Mouse (Mus musculus): ENCODE measurements around the gene Msi2.

Msi2 gene

DNA sequence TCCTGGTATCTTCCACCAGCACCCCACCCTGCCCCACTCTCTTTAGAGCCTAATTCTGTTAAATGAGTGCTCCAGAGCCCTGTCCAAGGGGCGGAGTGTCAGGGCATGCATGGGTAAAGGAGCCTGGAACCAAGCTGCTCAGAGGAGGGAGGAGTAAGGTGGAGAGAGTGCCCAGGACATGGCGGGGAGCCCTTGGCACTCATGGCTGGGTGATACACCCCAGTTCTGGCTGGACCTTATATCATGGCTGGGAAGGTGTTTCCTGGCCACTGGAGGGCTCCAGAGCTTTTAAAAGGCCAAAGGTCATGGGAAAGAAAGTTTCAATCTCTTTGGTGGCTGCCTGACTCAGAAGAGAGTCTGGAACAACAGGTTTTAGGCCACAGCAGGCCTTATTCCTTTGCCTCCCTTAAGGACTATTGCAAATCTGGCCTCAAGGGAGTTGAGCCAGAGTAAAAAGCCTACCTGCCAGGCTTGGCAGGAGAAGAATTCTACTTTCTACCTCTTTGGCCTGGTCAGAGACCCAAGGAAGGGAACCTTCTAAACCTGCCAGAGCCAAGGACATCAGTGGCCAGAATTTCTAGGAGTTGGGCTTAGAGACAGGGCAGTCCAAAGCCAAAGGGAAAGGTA is 352.3 kb downstream of the Msi2 start:
- no peak for DNase-seq (ENCODE audit: low spot score)

DNA sequence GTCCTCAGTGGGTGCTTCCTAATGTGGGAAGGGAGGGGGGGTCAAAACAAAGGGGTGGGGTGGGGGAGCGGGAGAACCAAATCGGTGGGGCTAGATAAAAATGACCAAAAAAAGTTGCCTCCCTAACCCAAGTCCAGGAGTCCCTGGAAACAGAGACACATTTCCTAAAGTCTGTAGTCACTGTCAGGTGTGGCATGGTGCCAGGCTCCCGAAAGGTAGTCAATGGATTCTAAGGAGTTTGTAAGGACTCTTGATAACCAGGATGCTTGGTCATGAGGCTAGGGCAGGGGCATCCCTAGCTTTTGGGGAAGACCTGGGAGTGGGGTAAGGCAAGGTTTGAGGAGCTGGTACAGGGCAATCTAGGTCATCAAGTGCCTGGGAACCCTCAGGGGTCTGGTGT is 354.1 kb downstream of the Msi2 start:
- no peak for DNase-seq (ENCODE audit: low spot score)

DNA sequence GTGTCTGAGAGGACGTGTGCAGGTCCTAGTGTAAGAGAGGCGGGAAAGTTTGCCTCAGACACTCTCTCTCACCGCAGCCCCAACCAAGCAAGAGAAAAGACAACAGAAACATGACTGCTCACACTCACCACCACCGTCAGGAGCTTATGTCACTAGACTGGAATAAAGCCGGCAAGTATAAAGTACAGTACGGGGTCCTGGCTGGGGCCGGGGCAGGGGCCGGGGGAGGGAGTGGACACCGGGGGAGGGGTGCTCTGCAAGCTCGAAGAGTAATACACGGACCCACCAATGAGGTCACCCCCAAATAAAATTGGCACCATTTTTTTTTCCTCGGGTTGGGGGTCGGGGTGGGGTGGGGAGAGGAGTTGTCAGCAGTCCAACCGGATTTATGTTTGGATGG is 354.8 kb downstream of the Msi2 start:
- no peak for DNase-seq (ENCODE audit: low spot score)

GRCm38 (mm10) chr11:88359736-88360135 is 358.6 kb downstream of the Msi2 start:
- DNase-seq (ENCODE audit: low spot score) = no peak

GRCm38 (mm10) chr11:88357325-88357724 is 361.0 kb downstream of the Msi2 start:
- DNase-seq (ENCODE audit: low spot score) = no peak

- peak; percentile 79 for DNase-seq (ENCODE audit: low spot score)
Measured at GRCm38 (mm10) chr11:88356598-88357290, 361.6 kb downstream of the Msi2 start.

DNA sequence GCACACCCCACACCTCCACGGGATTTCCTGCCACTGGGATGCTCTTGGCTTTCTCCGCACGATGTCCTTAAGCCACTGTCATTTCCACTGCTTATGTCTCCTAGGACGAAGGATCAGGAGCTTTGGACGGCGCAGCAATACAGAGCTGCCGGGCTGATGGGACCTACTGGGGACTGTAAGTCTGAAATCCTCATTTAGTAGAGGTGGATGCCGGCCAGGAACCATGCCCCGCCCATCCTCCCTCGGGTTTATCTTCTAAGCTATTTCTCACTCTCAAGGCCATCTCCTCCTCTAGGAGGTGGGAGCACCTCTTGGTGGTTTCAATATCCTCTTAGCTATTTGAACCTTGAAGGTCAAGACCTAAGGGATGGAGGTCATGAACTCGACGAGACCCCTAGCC is 362.3 kb downstream of the Msi2 start:
- no peak for DNase-seq (ENCODE audit: low spot score)

GRCm38 (mm10) chr11:88354771-88355170 is 363.5 kb downstream of the Msi2 start:
- no peak for DNase-seq (ENCODE audit: low spot score)

DNA sequence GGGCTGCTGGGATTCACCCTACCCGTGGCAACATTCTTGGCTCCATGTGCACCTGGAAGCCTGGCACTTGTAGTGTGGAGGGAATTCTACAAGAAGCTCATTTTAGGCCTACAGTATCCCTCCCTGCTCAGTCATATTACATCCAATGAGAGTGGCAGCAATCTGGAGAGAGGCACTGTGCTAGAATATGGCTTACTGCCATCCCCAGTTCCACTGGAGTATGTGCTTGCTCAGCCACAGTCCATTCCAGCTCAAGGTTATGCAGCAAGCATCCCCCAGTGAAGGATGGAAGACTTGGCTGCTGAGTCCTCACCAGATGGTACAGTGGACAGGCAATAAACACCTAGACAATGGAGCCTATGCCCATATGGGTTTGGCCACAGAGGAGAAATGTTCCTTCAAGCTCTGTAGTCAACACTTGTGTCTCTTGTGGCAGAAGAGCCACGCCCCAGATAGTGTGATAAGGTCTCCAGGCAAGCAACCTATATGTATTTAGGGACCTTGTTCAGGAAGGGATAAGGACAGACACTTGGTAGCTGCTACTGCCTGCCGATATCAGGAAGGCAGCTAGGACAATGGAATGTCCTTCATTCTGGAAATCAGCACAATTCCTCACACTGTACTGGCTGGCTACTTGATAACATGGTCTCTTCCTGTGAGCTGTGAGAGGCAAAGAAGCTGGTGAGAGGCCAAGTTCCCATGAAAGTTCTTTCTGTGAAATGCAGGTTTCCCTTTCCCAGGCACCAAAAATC is 366.4 kb downstream of the Msi2 start:
- no peak for DNase-seq (ENCODE audit: low spot score)

DNA sequence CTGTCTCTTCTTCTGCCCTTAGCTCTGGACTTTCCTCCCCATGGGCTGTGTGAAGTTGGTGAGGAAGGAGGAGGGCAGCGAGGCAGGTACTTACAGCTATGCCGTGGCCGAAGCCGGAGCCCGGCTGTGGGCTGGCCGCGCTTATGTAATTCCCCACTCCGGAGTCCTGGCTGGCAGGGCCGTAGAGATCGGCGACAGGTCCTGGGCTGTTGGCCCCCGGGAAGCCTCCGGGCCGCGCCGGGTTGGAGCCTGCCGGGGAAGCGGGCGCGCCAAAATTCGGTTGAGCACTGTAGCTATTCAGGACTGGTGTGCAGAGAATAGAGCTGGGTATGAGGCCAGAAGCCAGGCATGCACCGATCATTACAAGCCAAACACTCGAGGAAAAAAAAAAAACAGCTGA is 369.6 kb downstream of the Msi2 start:
- peak; percentile 27 for DNase-seq (ENCODE audit: low spot score)

- no peak for DNase-seq (ENCODE audit: low spot score)
Measured at GRCm38 (mm10) chr11:88348056-88348455, 370.3 kb downstream of the Msi2 start.

- no peak for DNase-seq (ENCODE audit: low spot score)
Measured at GRCm38 (mm10) chr11:88346066-88346465, 372.2 kb downstream of the Msi2 start.

- DNase-seq (ENCODE audit: low spot score) = no peak
Measured at GRCm38 (mm10) chr11:88337926-88338325, 380.4 kb downstream of the Msi2 start.

DNA sequence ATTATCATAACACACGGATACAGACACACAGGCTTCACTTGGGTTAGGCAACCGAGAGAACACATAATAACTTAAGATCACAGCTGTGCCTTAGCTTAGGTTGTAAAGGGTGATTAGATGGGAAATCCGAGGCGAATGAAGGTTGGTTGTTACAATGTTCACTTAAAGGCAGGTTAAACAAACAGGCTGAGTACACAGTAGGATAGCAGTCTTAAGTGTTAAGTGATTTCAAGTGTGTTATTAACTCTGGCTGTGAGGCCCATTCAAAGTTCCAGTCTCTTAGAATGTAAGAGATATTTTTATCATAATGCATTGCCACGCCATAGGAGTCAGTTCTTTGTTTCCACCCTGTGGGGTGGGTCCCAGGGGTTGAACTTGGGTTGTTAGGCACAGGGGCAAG is 383.4 kb downstream of the Msi2 start:
- no peak for DNase-seq (ENCODE audit: low spot score)

DNA sequence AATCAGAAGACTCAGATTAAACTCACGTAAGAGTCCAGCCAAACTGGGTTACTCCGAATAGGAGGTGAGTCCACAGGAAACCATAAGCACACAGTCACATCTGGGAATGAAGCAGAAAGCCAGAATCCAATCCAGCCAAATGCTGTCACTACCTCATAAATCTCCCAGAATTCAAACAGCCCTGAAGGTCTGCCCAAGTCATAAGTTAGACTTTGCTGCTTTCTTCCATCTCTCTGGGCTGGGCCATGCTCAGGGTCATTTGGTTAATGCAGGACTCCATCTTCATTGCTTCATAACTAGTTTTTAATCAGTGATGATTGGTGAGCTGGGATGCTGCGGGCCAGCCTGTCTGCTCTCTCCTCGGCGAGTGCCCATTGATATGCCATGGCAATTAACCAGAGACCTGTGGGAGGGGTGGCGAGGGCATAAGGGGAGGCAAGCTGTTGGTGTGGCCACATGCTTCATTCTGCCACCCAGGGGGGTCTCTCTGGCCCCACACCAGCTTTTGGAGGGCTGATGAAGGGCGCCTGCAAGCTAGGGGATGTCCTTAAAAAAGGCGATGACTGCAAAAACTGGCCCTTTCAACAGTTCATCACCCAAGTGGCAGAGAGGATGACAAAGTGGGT is 385.9 kb downstream of the Msi2 start:
- no peak for DNase-seq (ENCODE audit: low spot score)

DNA sequence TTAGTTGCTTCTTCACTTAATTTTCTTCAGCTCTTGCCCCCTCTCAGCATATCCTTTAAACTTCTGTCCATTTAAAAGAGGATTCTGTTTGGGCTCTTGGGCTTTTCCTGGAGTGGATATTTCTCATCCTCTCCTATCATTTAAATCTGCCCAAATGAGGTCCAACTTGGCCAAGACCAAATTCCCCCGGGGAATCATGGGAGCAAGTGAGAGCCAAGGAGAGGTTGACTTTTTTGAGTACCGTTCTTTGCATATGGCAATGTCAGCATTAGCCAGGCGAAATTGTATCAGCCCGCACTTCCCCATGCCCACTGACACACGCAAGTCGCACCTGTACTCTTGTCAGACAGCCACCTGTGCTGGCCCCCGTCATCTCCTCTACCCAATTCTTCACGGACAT is 386.6 kb downstream of the Msi2 start:
- no peak for DNase-seq (ENCODE audit: low spot score)

GRCm38 (mm10) chr11:88330799-88331198 is 387.5 kb downstream of the Msi2 start:
- no peak for DNase-seq (ENCODE audit: low spot score)

DNA sequence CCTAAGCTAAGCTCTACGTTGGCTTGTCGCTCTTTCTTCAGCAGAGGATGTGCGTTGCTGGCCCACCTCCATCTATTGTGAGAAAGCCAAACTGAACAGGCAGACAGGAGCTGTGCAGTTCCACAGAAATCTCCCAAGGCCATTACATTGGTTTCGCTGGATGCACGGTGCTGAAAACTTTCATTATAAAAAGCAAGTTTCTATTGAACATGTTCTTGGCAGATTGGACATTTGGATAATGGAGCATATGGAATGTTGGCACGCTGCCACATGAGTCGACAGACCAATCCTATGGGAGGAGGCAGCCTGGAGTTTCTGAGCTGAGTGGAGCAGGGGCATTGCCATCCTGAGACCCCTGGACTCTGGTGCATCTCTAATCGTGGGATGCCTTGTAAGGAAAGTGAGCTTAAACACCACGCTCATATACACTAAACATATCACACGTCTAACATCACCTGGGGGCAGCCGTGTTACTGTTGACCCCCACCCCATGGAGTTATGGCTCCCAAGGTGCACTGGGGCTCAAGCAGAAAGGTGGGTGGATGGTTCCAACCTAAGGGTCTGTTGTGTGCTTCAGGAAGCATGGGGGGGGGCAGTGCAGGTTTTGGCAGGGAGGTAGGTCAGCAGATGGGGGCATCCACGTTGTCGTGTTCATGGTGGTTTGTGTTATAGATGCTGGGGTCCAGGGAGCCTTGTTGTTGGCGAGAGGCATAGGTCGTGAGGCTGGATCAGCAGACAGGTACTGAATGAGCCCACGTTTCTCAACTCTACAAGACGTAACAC is 389.3 kb downstream of the Msi2 start:
- no peak for DNase-seq (ENCODE audit: low spot score)

DNA sequence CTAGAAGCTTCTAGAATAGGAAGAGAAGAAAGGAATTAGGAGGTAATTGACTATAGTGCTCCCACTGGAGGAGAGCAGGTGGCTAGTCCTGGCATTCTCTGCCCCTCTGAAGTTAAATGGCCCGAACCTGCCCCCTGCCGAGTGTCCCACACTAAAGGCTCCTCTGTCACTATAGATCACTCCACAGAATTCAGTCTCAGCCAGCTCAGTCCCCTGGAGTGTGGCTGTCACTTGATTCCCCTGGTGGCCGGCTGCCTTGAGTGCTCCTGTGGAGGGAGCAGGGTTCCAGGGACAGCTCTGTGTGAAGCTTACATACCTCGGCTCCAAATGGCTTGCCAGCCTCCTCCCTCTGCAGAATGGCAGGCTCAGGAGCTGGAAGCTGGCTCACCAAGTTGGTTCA is 391.3 kb downstream of the Msi2 start:
- DNase-seq (ENCODE audit: low spot score) = no peak

DNA sequence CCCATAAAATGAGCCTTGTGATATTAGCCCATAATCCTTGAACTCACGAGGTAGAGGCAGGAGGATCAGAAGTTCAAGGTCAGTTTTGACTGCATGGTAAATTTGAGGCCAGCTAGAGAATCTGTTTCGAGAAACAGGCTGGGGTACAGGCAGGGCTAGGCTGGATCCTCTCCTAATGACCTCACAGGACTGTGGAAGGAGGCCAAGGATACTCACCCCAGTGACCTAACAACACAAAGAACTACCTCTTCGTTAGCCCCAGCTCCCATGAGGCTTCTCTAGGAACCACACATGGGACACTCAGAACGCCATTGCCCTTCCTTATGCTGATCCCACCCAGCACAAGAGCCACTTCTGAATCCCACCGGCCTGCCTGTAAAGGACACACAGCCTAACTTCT is 399.5 kb downstream of the Msi2 start:
- no peak for DNase-seq (ENCODE audit: low spot score)

- no peak for DNase-seq (ENCODE audit: low spot score)
Measured at GRCm38 (mm10) chr11:88315393-88315792, 402.9 kb downstream of the Msi2 start.

GRCm38 (mm10) chr11:88314471-88314870 is 403.8 kb downstream of the Msi2 start:
- DNase-seq (ENCODE audit: low spot score) = no peak

Data from layer of hippocampus, adult 11-12 months (tissue).